Mouse (Mus musculus): ENCODE results near the gene Utf1.

Gene Utf1

GRCm38 (mm10) chr7:139971436-139971835 lies 27.8 kb downstream of the Utf1 start:
- no peak for DNase-seq (ENCODE audit: low read depth, low spot score)

- DNase-seq (ENCODE audit: low read depth, low spot score) = no peak
Measured at GRCm38 (mm10) chr7:139972923-139973331, 29.3 kb downstream of the Utf1 start.

- no peak for DNase-seq (ENCODE audit: low read depth, low spot score)
Measured at GRCm38 (mm10) chr7:139974307-139974706, 30.7 kb downstream of the Utf1 start.

GRCm38 (mm10) chr7:139975471-139975870 lies 31.9 kb downstream of the Utf1 start:
- no peak for DNase-seq (ENCODE audit: low read depth, low spot score)

- peak; percentile 74 for DNase-seq (ENCODE audit: low read depth, low spot score)
Measured at GRCm38 (mm10) chr7:139978278-139978892, 34.8 kb downstream of the Utf1 start, which contains the start of gene 6430531B16Rik. Gene 6430531B16Rik (minus strand): TSS chr7:139978755.

- no peak for DNase-seq (ENCODE audit: low read depth, low spot score)
Measured at GRCm38 (mm10) chr7:139979011-139979719, 35.6 kb downstream of the Utf1 start.

GRCm38 (mm10) chr7:139980778-139981177 lies 37.2 kb downstream of the Utf1 start:
- no peak for DNase-seq (ENCODE audit: low read depth, low spot score)

GRCm38 (mm10) chr7:139982058-139982457 lies 38.5 kb downstream of the Utf1 start:
- no peak for DNase-seq (ENCODE audit: low read depth, low spot score)

GRCm38 (mm10) chr7:139984505-139984904 lies 40.9 kb downstream of the Utf1 start:
- no peak for DNase-seq (ENCODE audit: low read depth, low spot score)

GRCm38 (mm10) chr7:139988272-139988671 lies 44.7 kb downstream of the Utf1 start:
- no peak for DNase-seq (ENCODE audit: low read depth, low spot score)

GRCm38 (mm10) chr7:139990864-139991394 lies 47.3 kb downstream of the Utf1 start:
- DNase-seq (ENCODE audit: low read depth, low spot score) = no peak

- DNase-seq (ENCODE audit: low read depth, low spot score) = no peak
Measured at GRCm38 (mm10) chr7:139992406-139992805, 48.8 kb downstream of the Utf1 start, which contains the start of gene Adam8. Gene Adam8 (minus strand): TSS chr7:139992562.

GRCm38 (mm10) chr7:139993532-139993931 lies 49.9 kb downstream of the Utf1 start:
- no peak for DNase-seq (ENCODE audit: low read depth, low spot score)

GRCm38 (mm10) chr7:139994202-139994601 lies 50.6 kb downstream of the Utf1 start:
- no peak for DNase-seq (ENCODE audit: low read depth, low spot score)

- no peak for DNase-seq (ENCODE audit: low read depth, low spot score)
Measured at GRCm38 (mm10) chr7:139994676-139995075, 51.1 kb downstream of the Utf1 start.

Data from brain, embryonic 18.5 days (tissue).